Mouse (Mus musculus): ENCODE measurements around the gene Ccdc93.

The Ccdc93 gene

DNA sequence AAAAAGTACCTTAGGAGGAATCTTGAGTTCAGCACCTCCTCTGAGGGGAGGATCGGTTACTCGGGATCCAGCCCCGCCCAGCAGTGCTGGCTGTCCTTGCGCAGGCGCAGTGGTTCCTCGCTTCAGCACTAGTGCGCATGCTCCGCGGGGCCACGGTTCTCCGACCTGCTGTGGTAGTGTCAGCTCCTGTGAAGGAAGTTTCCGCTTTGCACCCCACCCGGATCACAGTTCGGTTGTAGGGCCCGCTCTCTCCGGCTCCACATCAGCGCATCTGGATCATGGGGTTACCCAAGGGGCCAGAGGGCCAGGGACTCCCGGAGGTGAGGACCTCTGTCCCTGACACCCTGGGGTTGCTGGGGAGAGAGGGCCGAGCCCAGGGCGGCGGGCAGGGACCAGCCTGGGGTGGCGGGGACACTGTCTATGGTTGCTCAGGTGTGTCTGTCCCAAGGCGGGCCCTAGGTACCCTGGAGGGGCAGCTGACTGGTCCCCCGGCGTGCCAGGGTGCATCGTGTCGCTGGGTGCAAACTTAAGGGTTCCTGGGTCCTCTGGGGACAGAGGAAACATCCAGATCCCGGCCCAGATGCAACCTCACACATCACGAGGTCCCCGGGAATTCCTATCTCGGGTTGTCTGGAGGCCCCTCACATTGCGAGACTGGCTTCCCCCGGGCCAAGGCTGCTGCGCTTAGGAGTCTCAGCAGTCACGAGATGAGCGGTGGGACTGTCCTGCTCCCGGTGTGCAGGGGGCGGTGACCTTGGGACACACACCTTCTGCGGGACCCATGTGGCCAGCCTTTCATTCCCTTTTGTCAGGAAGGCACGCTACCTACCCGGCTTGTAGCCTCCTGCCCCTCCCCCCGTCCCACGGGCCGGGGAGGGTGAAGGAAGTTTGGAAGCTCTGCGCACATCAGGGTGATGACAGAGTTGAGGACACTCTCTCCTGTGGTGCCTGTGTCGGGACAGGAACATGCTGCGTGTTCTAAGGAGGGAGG lies at the start of gene Ccdc93:
Ccdc93 (plus strand) TSS at position 112 of the 991 bp plus-strand sequence.
- peak; percentile 98 for DNase-seq (ENCODE audit: low spot score in 2 of 2)

GRCm38 (mm10) chr1:121381562-121381961 lies 49.3 kb upstream of the Ccdc93 start:
- no peak for DNase-seq (ENCODE audit: low spot score in 2 of 2)

DNA sequence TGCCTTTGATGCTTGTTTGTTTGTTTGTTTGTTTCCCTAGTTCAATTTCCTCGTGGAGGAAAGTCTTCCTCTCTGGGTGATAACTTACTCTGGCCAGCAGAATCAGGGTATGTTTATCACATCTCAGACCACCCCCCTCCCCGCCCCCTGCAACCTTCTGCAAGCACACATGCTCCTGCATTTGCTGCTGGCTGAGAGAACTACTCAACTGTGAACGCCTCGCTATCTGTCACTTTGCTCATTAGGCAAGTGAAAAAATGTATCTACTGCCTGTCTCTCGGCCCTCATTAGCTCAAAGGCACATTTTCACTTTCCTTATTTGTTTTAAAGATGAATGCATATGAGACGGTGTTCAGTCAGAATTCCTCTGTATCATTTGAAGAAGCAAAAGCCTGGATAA lies 42.5 kb upstream of the Ccdc93 start:
- no peak for DNase-seq (ENCODE audit: low spot score in 2 of 2)

DNA sequence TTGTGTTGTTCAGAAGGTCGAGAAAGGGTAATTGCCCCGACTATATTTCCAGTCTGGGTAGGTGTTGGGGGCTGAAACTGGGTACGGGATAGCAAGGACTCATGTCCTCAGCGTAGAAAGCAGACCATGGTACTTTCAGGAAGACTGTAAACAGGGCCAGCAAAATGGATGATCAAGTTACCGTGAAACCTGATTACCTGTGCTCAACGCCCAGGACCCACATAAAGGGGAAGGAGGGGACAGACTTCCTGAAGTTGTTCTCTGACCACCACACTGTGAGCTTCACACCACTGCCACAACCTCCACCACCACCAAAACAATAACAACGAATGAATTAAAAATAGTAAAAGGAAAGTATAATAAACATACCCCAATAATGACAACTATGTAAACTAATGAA lies 42.1 kb upstream of the Ccdc93 start:
- DNase-seq (ENCODE audit: low spot score in 2 of 2) = no peak

DNA sequence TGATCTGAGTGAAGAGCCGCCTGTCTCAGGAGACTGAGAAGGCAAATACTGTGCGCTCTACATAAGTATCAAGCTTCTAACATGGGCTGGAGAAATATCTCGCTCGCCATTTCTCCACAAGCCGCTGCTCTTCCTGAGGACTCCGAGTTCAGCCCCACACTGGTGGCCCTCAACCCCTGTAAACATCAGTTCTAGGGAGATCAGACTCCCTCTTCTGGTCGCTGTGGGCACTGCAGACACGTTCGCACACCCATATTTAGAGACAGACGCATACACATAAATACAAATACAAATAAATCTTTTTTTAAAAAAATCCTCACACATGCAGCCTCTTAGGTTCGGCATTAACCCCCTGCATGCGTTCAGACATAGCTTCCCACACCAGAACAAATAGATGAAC lies 41.3 kb upstream of the Ccdc93 start:
- no peak for DNase-seq (ENCODE audit: low spot score in 2 of 2)

DNA sequence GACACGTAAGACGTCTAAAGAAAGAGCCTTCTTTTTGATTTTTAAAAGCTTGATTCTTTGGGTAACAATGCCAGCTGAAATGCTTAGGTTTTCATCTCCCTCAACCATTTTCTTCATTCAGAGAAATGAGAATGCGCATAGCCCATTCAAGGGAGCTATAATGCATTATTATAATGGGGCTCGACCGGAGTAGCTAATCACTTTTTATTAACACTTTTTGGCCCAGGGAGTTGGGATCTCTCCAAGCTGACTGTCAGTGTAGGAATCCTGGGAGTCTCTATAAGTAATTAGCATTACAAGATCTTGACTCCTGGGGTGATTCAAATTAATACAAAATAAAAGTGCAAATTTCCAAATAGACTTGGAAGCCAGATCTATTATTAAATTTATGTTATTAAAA lies 40.8 kb upstream of the Ccdc93 start:
- DNase-seq (ENCODE audit: low spot score in 2 of 2) = no peak

DNA sequence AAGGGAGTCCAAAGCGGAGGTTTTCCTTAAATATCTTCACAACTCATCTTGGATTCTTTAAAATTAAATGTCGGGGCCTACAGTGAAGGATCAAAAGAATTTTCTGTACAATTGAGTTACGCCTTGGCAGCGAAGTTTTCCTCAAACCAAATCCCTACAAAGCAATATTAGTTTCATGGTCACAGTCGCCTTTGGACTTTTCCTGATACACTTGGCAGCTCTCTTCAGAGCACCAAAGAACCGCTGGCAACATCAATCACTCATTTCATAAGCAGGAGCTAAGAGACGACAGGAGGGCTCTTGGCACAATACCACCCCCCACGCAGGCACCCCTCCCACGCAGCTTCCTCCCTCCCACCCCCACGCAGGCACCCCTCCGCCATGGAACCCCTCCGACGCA lies 40.4 kb upstream of the Ccdc93 start:
- DNase-seq (ENCODE audit: low spot score in 2 of 2) = no peak

DNA sequence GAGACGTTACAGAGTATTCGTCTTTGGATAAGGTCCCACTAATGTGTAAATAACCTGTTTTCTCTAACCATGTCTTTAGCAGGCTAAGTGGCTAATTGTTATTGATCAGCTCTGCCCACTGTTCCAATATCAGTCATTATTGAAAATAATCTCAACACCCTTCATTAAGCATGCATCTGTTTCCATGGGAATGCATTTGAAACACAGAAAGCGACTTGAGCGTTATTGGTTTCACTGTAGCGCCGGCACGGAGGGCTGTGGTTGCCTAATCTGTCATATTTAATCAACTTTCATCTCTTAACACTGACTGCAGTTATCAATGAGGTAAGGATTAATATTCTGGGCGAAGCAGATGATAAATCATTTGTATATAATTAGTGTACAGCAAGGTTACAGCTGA lies 40.0 kb upstream of the Ccdc93 start:
- no peak for DNase-seq (ENCODE audit: low spot score in 2 of 2)

GRCm38 (mm10) chr1:121393117-121393516 lies 37.7 kb upstream of the Ccdc93 start:
- DNase-seq (ENCODE audit: low spot score in 2 of 2) = no peak

- no peak for DNase-seq (ENCODE audit: low spot score in 2 of 2)
Observed at GRCm38 (mm10) chr1:121394764-121395163, 36.1 kb upstream of the Ccdc93 start.

DNA sequence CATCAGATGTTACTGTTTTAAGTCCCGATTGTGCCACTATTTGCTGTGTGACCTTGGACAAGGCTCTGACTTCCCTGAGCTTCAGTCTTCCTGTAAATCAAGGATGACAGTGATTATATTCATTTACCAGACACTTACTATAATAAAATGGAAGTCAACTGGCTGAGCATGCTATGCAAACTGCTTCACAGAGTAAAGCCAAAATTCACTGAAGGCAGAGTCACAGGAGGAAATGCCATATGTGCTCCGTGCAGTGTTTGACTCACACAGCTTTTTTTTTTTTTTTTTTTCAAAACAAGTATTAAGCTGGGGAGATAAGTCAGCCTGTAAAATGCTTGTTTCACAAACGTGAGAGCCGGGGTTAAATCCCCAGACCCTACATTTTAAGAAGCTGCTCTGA lies 34.3 kb upstream of the Ccdc93 start:
- DNase-seq (ENCODE audit: low spot score in 2 of 2) = no peak

- DNase-seq (ENCODE audit: low spot score in 2 of 2) = no peak
Observed at GRCm38 (mm10) chr1:121398231-121398630, 32.6 kb upstream of the Ccdc93 start.

GRCm38 (mm10) chr1:121398986-121399881 lies 31.6 kb upstream of the Ccdc93 start:
- no peak for DNase-seq (ENCODE audit: low spot score in 2 of 2)

DNA sequence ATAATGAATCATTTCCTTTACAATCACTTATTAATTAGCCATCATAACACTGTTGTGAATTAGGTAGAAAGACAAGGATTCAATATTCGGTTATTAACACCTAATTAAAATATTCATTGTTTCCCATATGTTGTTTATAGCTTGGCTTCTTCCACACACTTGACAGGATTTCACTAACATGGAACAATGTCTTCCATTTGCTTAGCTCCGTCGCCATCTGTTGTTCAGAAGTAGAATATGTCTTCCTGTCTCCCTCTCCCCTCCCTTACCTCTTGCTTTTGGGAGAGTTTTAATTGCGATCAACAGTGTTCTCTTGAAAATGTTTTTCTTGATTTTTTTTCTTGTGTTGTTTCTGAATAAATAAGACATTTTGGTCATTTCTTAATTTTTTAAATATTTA lies 30.6 kb upstream of the Ccdc93 start:
- DNase-seq (ENCODE audit: low spot score in 2 of 2) = no peak

GRCm38 (mm10) chr1:121419084-121419483 lies 11.8 kb upstream of the Ccdc93 start:
- no peak for DNase-seq (ENCODE audit: low spot score in 2 of 2)

GRCm38 (mm10) chr1:121419569-121420265 lies 11.1 kb upstream of the Ccdc93 start:
- no peak for DNase-seq (ENCODE audit: low spot score in 2 of 2)

GRCm38 (mm10) chr1:121430183-121430937 lies 489 bp upstream of the Ccdc93 start:
- DNase-seq (ENCODE audit: low spot score in 2 of 2) = no peak

DNA sequence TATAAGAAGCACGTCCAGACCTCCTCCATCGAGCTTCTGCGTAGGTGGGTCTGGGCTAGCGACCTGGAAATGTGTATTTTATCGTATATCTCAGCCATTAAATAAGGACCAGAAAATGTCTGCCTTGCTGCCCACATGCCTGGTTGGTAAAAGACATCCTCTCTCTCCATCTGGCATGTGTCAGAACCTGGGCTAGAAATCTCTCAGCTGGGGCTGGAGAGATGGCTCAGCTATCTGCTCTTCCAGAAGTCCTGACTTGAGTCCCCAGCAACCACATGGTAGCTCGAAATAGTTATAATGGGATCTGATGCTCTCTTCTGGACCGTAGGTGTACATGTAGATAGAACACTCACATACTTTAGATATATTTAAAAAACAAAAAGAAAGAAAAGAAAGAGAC lies 5.1 kb downstream of the Ccdc93 start:
- no peak for DNase-seq (ENCODE audit: low spot score in 2 of 2)

- peak; percentile 10 to 35 for DNase-seq (ENCODE audit: low spot score in 2 of 2)
Observed at GRCm38 (mm10) chr1:121440535-121441381, 9.9 kb downstream of the Ccdc93 start.

DNA sequence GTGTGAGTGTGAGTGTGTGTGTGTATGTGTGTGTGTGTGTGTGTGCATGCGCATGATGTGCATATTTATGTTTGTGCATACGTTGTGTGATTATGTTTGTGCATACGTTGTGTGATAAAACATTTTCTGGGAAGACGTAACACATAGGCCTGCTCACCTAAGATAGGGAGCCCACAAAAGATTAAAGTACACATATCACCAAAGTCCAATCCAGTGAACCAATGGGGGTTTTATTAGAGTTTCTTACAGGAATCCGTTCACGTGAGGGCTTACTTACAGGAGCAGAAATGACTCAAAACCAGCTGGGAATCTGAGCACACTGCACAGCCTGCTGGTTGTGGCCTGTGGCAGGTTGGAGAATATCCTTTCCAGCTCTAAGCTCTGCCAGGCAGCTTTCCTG lies 13.3 kb downstream of the Ccdc93 start:
- DNase-seq (ENCODE audit: low spot score in 2 of 2) = no peak
